Mouse (Mus musculus): Measurements from ENCODE around the gene Klhl31. TPM values are rescaled to one million over a fixed set of nuclear protein-coding genes. Genes with fewer than 3 reads are reported as not detected.

Gene Klhl31
- polyA plus RNA-seq, 1 experiment from 2014 or later, result 0.92 TPM

- Histone ChIP-seq H3K9me3 (ENCODE audit: low read length) (no peaks in the 10 kb centered on the region), H3K4me2 (replicated peaks; ENCODE audit: low read depth, low read length) (no peak overlapping the region), H3K36me3 (ENCODE audit: insufficient read depth, low read length) (no peaks in the 10 kb centered on the region), H3K9ac (replicated peaks; ENCODE audit: low read length) (no peak overlapping the region), H3K27me3 (ENCODE audit: insufficient read depth, low read length) (no peaks in the 10 kb centered on the region), H3K4me1 (ENCODE audit: insufficient read depth, low read length) (no peaks in the 10 kb centered on the region), H3K4me3 (ENCODE audit: low read length) (no peak overlapping the region), H3K27ac (ENCODE audit: low read length) (no peak overlapping the region)
- WGBS, result 94% methylated on average over 1 of the region's 1 CpGs
- no peak for ATAC-seq (ENCODE audit: low FRiP score, low TSS enrichment)
Observed at GRCm38 (mm10) chr9:77603965-77604509, 32.3 kb upstream of the Klhl31 start.

GRCm38 (mm10) chr9:77607295-77607694, 29.0 kb upstream of the Klhl31 start:
- Histone ChIP-seq H3K9me3 (ENCODE audit: low read length) (no peaks in the 10 kb centered on the region), H3K9ac (replicated peaks; ENCODE audit: low read length) (no peak overlapping the region), H3K4me1 (ENCODE audit: insufficient read depth, low read length) (no peaks in the 10 kb centered on the region), H3K27ac (ENCODE audit: low read length) (no peak overlapping the region), H3K36me3 (ENCODE audit: insufficient read depth, low read length) (no peaks in the 10 kb centered on the region), H3K27me3 (ENCODE audit: insufficient read depth, low read length) (no peaks in the 10 kb centered on the region), H3K4me3 (ENCODE audit: low read length) (no peak overlapping the region), H3K4me2 (replicated peaks; ENCODE audit: low read depth, low read length) (no peak overlapping the region)
- WGBS, result 82% methylated on average over 6 of the region's 6 CpGs
- ATAC-seq (ENCODE audit: low FRiP score, low TSS enrichment), result no peak

DNA sequence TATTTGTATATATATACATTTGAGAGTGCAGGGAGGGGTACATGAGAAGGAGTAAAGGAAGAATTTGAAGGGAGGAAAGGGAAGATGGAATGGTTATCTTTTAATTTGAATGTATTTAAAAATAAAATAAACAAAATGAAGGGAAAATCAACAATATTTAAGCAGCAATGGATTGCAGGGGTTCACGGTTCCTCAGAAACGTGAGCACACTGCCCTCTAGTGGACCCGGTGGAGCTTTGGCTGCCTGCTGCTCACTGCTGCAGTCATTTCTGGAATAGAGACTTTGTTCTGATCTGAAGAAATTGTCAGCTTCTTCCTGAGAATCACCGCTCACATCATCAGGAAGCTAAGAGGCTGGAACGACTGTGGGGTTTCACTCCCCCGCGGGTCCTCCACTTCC, 28.5 kb upstream of the Klhl31 start:
- Histone ChIP-seq H3K27ac (ENCODE audit: low read length) (no peak overlapping the region), H3K9ac (replicated peaks; ENCODE audit: low read length) (no peak overlapping the region), H3K36me3 (ENCODE audit: insufficient read depth, low read length) (no peaks in the 10 kb centered on the region), H3K27me3 (ENCODE audit: insufficient read depth, low read length) (no peaks in the 10 kb centered on the region), H3K9me3 (ENCODE audit: low read length) (no peaks in the 10 kb centered on the region), H3K4me3 (ENCODE audit: low read length) (no peak overlapping the region), H3K4me1 (ENCODE audit: insufficient read depth, low read length) (no peaks in the 10 kb centered on the region), H3K4me2 (replicated peaks; ENCODE audit: low read depth, low read length) (no peak overlapping the region)
- 23% methylated on average over 4 of the region's 7 CpGs for WGBS
- ATAC-seq (ENCODE audit: low FRiP score, low TSS enrichment), result no peak; the same call in 1 of the 2 replicates

DNA sequence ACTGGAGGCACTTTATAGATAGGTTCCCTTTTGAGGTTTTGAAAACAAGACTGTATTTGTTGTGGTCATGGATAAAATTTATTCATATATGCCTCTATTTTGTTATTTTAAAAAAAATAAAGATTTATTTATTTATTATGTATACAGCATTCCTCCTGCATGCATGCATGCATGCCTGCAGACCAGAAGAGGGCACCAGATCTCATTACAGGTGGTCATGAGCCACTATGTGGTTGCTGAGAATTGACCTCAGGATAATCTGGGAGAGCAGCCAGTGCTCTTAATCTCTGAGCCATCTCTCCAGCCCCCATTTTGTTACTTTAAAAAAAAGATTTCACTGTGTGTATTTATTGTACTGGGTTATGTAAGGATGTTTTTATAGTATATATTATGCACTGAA, 25.5 kb upstream of the Klhl31 start:
- Histone ChIP-seq H3K9me3 (ENCODE audit: low read length) (no peaks in the 10 kb centered on the region), H3K4me2 (replicated peaks; ENCODE audit: low read depth, low read length) (no peak overlapping the region), H3K36me3 (ENCODE audit: insufficient read depth, low read length) (no peaks in the 10 kb centered on the region), H3K27me3 (ENCODE audit: insufficient read depth, low read length) (no peaks in the 10 kb centered on the region), H3K4me3 (ENCODE audit: low read length) (no peak overlapping the region), H3K4me1 (ENCODE audit: insufficient read depth, low read length) (no peaks in the 10 kb centered on the region), H3K9ac (replicated peaks; ENCODE audit: low read length) (no peak overlapping the region), H3K27ac (ENCODE audit: low read length) (no peak overlapping the region)
- no peak for ATAC-seq (ENCODE audit: low FRiP score, low TSS enrichment)

DNA sequence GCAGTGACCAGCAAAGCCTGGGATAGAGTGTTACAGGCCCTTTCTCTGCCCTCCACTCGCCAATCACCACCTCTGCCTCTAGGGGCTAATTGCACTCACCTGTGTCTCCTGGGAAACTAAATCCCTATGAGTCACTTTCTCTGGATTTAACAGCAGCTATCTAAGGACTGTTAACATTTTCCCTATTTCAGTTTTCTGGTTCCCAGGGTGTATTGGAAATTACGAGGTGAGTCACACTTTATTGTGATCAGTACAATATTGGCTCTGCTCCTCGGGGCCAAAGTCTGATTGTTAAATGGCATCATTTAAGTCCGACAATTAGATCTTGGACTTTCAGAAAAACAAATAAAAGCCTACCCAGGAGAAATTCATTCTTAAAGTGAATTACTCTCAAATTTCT, 24.0 kb upstream of the Klhl31 start:
- Histone ChIP-seq H3K4me3 (ENCODE audit: low read length) (no peak overlapping the region), H3K36me3 (ENCODE audit: insufficient read depth, low read length) (no peaks in the 10 kb centered on the region), H3K4me2 (replicated peaks; ENCODE audit: low read depth, low read length) (no peak overlapping the region), H3K4me1 (ENCODE audit: insufficient read depth, low read length) (no peaks in the 10 kb centered on the region), H3K27me3 (ENCODE audit: insufficient read depth, low read length) (no peaks in the 10 kb centered on the region), H3K27ac (ENCODE audit: low read length) (no peak overlapping the region), H3K9ac (replicated peaks; ENCODE audit: low read length) (no peak overlapping the region), H3K9me3 (ENCODE audit: low read length) (no peaks in the 10 kb centered on the region)
- 69% methylated on average over 4 of the region's 4 CpGs for WGBS
- no peak for ATAC-seq (ENCODE audit: low FRiP score, low TSS enrichment)

GRCm38 (mm10) chr9:77615868-77616267, 20.4 kb upstream of the Klhl31 start:
- Histone ChIP-seq H3K36me3 (ENCODE audit: insufficient read depth, low read length) (no peaks in the 10 kb centered on the region), H3K27me3 (ENCODE audit: insufficient read depth, low read length) (no peaks in the 10 kb centered on the region), H3K27ac (ENCODE audit: low read length) (no peak overlapping the region), H3K4me3 (ENCODE audit: low read length) (no peak overlapping the region), H3K4me1 (ENCODE audit: insufficient read depth, low read length) (no peaks in the 10 kb centered on the region), H3K4me2 (replicated peaks; ENCODE audit: low read depth, low read length) (no peak overlapping the region), H3K9me3 (ENCODE audit: low read length) (peaks cover 4% of the 10 kb centered on the region; the same call in 1 of the 2 replicates), H3K9ac (replicated peaks; ENCODE audit: low read length) (no peak overlapping the region)
- 64% methylated on average over 4 of the region's 4 CpGs for WGBS
- ATAC-seq (ENCODE audit: low FRiP score, low TSS enrichment), result no peak

- Histone ChIP-seq H3K36me3 (ENCODE audit: insufficient read depth, low read length) (no peaks in the 10 kb centered on the region), H3K9ac (replicated peaks; ENCODE audit: low read length) (no peak overlapping the region), H3K4me1 (ENCODE audit: insufficient read depth, low read length) (no peaks in the 10 kb centered on the region), H3K4me2 (replicated peaks; ENCODE audit: low read depth, low read length) (no peak overlapping the region), H3K27me3 (ENCODE audit: insufficient read depth, low read length) (no peaks in the 10 kb centered on the region), H3K4me3 (ENCODE audit: low read length) (no peak overlapping the region), H3K27ac (ENCODE audit: low read length) (no peak overlapping the region), H3K9me3 (ENCODE audit: low read length) (peaks cover 4% of the 10 kb centered on the region; the same call in 1 of the 2 replicates)
- 40% methylated on average over 4 of the region's 4 CpGs for WGBS
- no peak for ATAC-seq (ENCODE audit: low FRiP score, low TSS enrichment)
Observed at GRCm38 (mm10) chr9:77616796-77617195, 19.5 kb upstream of the Klhl31 start.

GRCm38 (mm10) chr9:77617751-77618150, 18.5 kb upstream of the Klhl31 start:
- no peaks in the 10 kb centered on the region for H3K36me3 ChIP-seq (ENCODE audit: insufficient read depth, low read length)
- no peak overlapping the region for H3K27ac ChIP-seq (ENCODE audit: low read length)
- H3K9ac ChIP-seq (replicated peaks; ENCODE audit: low read length), result no peak overlapping the region
- no peak overlapping the region for H3K4me2 ChIP-seq (replicated peaks; ENCODE audit: low read depth, low read length)
- H3K4me3 ChIP-seq (ENCODE audit: low read length), result no peak overlapping the region
- H3K9me3 ChIP-seq (ENCODE audit: low read length), result peaks cover 4% of the 10 kb centered on the region; the same call in 1 of the 2 replicates
- no peak for ATAC-seq (ENCODE audit: low FRiP score, low TSS enrichment)
- no peaks in the 10 kb centered on the region for H3K27me3 ChIP-seq (ENCODE audit: insufficient read depth, low read length)
- H3K4me1 ChIP-seq (ENCODE audit: insufficient read depth, low read length), result peaks cover 1% of the 10 kb centered on the region; the same call in 1 of the 2 replicates
- WGBS, result 64% methylated on average over 6 of the region's 6 CpGs

GRCm38 (mm10) chr9:77618392-77618791, 17.9 kb upstream of the Klhl31 start:
- Histone ChIP-seq H3K36me3 (ENCODE audit: insufficient read depth, low read length) (no peaks in the 10 kb centered on the region), H3K4me3 (ENCODE audit: low read length) (no peak overlapping the region), H3K4me1 (ENCODE audit: insufficient read depth, low read length) (peaks cover 7% of the 10 kb centered on the region; the same call in 1 of the 2 replicates), H3K9ac (replicated peaks; ENCODE audit: low read length) (no peak overlapping the region), H3K9me3 (ENCODE audit: low read length) (peaks cover 4% of the 10 kb centered on the region; the same call in 1 of the 2 replicates), H3K27me3 (ENCODE audit: insufficient read depth, low read length) (no peaks in the 10 kb centered on the region), H3K4me2 (replicated peaks; ENCODE audit: low read depth, low read length) (no peak overlapping the region), H3K27ac (ENCODE audit: low read length) (no peak overlapping the region)
- no peak for ATAC-seq (ENCODE audit: low FRiP score, low TSS enrichment)
- 60% methylated on average over 2 of the region's 2 CpGs for WGBS

DNA sequence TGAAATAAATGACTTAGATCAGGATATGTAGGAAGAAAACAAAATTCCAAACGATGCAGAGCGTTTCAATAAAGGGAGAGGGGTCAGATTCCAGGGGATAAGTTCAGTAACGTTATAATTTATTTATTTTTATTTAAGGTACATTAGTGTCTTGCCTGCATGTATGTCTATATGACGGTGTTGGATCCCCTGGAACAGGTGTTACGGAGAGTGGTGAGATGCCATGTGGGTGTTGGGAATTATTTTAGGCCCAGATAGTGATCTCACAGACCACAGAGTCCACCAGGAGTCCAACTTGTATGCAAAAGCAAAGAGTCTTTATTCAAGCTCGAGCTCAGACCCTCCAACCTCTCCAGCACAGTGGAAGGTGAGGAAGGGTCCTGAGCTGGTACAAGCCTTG, 16.2 kb upstream of the Klhl31 start:
- 90% methylated on average over 6 of the region's 6 CpGs for WGBS
- Histone ChIP-seq H3K9ac (replicated peaks; ENCODE audit: low read length) (no peak overlapping the region), H3K27ac (ENCODE audit: low read length) (no peak overlapping the region), H3K9me3 (ENCODE audit: low read length) (peaks cover 4% of the 10 kb centered on the region; the same call in 1 of the 2 replicates), H3K4me2 (replicated peaks; ENCODE audit: low read depth, low read length) (no peak overlapping the region), H3K27me3 (ENCODE audit: insufficient read depth, low read length) (no peaks in the 10 kb centered on the region), H3K36me3 (ENCODE audit: insufficient read depth, low read length) (no peaks in the 10 kb centered on the region), H3K4me3 (ENCODE audit: low read length) (no peak overlapping the region), H3K4me1 (ENCODE audit: insufficient read depth, low read length) (peaks cover 7% of the 10 kb centered on the region; the same call in 1 of the 2 replicates)
- ATAC-seq (ENCODE audit: low FRiP score, low TSS enrichment), result no peak

Data from kidney, embryonic 16.5 days (tissue).